Mouse (Mus musculus) bone marrow, adult 2 months (tissue): ENCODE data around the gene Grk3.

Experiments
- CTCF ChIP-seq: fragments of 200-500 bp; IDR thresholded peaks from 2 replicates; pipeline ENCODE4 v1.5.1; 2011; ENCODE audit warnings: low read length, control low read depth; ENCODE audit not compliant: control insufficient read depth, insufficient read depth
- POLR2A ChIP-seq: fragments of 200-500 bp; IDR thresholded peaks from 2 replicates; pipeline ENCODE4 v1.6.1; 2011; ENCODE audit warnings: low read depth, mild to moderate bottlenecking, control low read depth, low read length, borderline replicate concordance; ENCODE audit not compliant: control insufficient read depth

- TF ChIP-seq POLR2A (no peak), CTCF (no peak)
These were observed 12.7 kb downstream of the Grk3 start for GRCm38 (mm10) chr5:113002821-113003380.
